ENCODE assay signal across 9 mouse cellular contexts in genomic region chr11:114064871-114065388, GRCm38 (mm10). TPM values are rescaled to one million over a fixed set of nuclear protein-coding genes. Genes with fewer than 3 reads are reported as not detected.
A peak's percentile ranks its signal among the peaks of the same experiment; 100 is the strongest.
DNase-seq lines count a peak whose midpoint lies in the region; ATAC-seq lines count a peak whose summit lies in the region.
"Had no signal": no experiment of that assay in that cellular context is flagged by ENCODE, and none has a peak within 500 bp of the region (broad histone marks: within the 10 kb centered on the region; RNA-seq: fewer than 3 reads in every experiment).

No protein-coding gene starts in this region.

- H3K4me2 ChIP-seq in heart, embryonic 14.5 days (ENCODE audit: low read length) = peak overlapping the region; percentile 100
- peak overlapping the region; percentile 66 for H3K4me2 ChIP-seq in liver, embryonic 15.5 days

- H3K9me3 ChIP-seq in heart, embryonic 14.5 days (ENCODE audit: control insufficient read depth, low read length) = no peaks in the 10 kb centered on the region
- H3K9me3 ChIP-seq in liver, embryonic 15.5 days (replicated peaks) = no peaks in the 10 kb centered on the region

- no peak for DNase-seq in heart, adult 11 months
- peak; percentile 57 for DNase-seq in embryo, embryonic 10 days (ENCODE audit: low spot score)
- peak; percentile 32 for DNase-seq in heart, postnatal 4 days
- DNase-seq in yolk sac, embryonic 10.5 days (ENCODE audit: low spot score) = peak; percentile 12
- DNase-seq in cerebellum, adult 11-12 months = no peak
- DNase-seq in cerebellum, adult 9-10 months = no peak

- WGBS in heart, embryonic 14.5 days = under 1% methylated on average over 30 of the region's 32 CpGs
- 3% methylated on average over 32 of the region's 32 CpGs for WGBS in liver, embryonic 15.5 days (ENCODE audit: insufficient replicate concordance)

- H3K4me3 ChIP-seq in heart, embryonic 14.5 days (ENCODE audit: control insufficient read depth in 1 of 2, insufficient read depth in 1 of 2, low read depth in 1 of 2, low read length in 2 of 2) = peak overlapping the region; percentile 67 to 68
- H3K4me3 ChIP-seq in liver, embryonic 15.5 days (replicated peaks) = peak overlapping the region; percentile 44

- no peak for ATAC-seq in heart, embryonic 14.5 days (ENCODE audit: insufficient number of reproducible peaks, insufficient read depth, low FRiP score, low read depth)
- ATAC-seq in liver, embryonic 15.5 days (ENCODE audit: insufficient read depth) = no peak

- peaks cover 20 to 30% of the 10 kb centered on the region in 2 experiments for H3K4me1 ChIP-seq in heart, embryonic 14.5 days (ENCODE audit: control insufficient read depth in 2 of 2, insufficient read depth in 2 of 2, low read length in 2 of 2)
- H3K4me1 ChIP-seq in liver, embryonic 15.5 days (replicated peaks) = no peaks in the 10 kb centered on the region

- H3K9ac ChIP-seq in heart, embryonic 14.5 days (ENCODE audit: low read length) = peak overlapping the region; percentile 82
- H3K9ac ChIP-seq in liver, embryonic 15.5 days = no peak overlapping the region

- no peaks in the 10 kb centered on the region for H3K36me3 ChIP-seq in heart, embryonic 14.5 days (ENCODE audit: control insufficient read depth, insufficient read depth, low read length)
- H3K36me3 ChIP-seq in liver, embryonic 15.5 days (replicated peaks) = no peaks in the 10 kb centered on the region
- H3K36me3 ChIP-seq: G1E had no signal

- H3K27me3 ChIP-seq in heart, embryonic 14.5 days (ENCODE audit: control insufficient read depth, insufficient read depth, low read length) = peaks cover 7% of the 10 kb centered on the region; the same call in 1 of the 2 replicates
- peaks cover 71% of the 10 kb centered on the region for H3K27me3 ChIP-seq in liver, embryonic 15.5 days

- no peak overlapping the region for H3K27ac ChIP-seq in heart, embryonic 14.5 days (replicated peaks in 1 of 2; ENCODE audit: control insufficient read depth in 1 of 2, insufficient read depth in 1 of 2, low read depth in 2 of 2, low read length in 2 of 2)
- H3K27ac ChIP-seq in liver, embryonic 15.5 days (replicated peaks) = no peak overlapping the region

RNA-seq across cellular contexts. Expression of gene Sdk2, which starts 1.9 kb away (rescaled TPM):
- 2.4 and 2.5 TPM in 2 replicates for polyA plus RNA-seq in heart, embryonic 14.5 days (2014; fragmentation: Nextera tagmentation; extraction: Ambion mirVana)
- 1 to 10 TPM; 4.8 to 5.1 TPM for total RNA-seq in heart, postnatal 4 days (2021)
- polyA plus RNA-seq in liver, embryonic 15.5 days (2015; fragmentation: Nextera tagmentation; extraction: Ambion mirVana) = 0.20 and 0.29 TPM in 2 replicates
- polyA plus RNA-seq: G1E had no signal

Comparison
In these comparisons a context has a peak if more than half of its experiments do, and no peak if none do; other contexts are left out.
1. DNase-seq: peak in embryo, embryonic 10 days (single experiment), heart, postnatal 4 days (single experiment) and yolk sac, embryonic 10.5 days (single experiment); none in heart, adult 11 months (single experiment), cerebellum, adult 11-12 months (single experiment) and cerebellum, adult 9-10 months (single experiment).